Mouse (Mus musculus): ENCODE results near the gene Ap3m1. TPM values are rescaled to one million over a fixed set of nuclear protein-coding genes. Genes with fewer than 3 reads are reported as not detected.
A peak's percentile ranks its signal among the peaks of the same experiment; 100 is the strongest.

Ap3m1 gene
- total and polyA plus RNA-seq, 3 experiments = 32.6 to 73.4 (median 61.7) TPM

DNA sequence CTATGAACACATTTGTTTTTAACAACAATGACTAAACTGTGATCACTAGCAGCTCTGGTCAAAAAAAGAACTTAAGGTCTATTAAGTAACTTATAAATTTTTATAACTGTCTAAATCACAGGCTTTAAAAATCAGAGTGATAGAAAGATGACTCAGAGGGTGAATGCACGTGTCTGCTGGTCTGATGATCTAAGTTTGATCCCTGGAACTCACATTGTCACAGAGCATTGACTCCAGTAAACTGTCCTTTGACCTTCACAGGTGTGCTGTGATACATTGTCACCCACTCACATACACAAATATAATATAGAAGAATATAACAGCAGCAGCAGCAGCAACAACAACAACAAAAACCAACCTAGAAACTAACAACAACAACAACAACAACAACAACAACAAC is 60.8 kb downstream of the Ap3m1 start:
- no peak for TF ChIP-seq CTCF (conservative IDR thresholded peaks at IDR 0.05 in 1 of 2, IDR thresholded peaks at IDR 0.05 in 1 of 2; ENCODE audit: low read depth in 2 of 2, low read length in 2 of 2)
- TF ChIP-seq E2F4 (IDR thresholded peaks at IDR 0.05; ENCODE audit: insufficient replicate concordance, low read depth, low read length) = no peak
- TF ChIP-seq ZNF384 (IDR thresholded peaks at IDR 0.05; ENCODE audit: low read depth, low read length) = no peak
- no peak for TF ChIP-seq IRF4 (IDR thresholded peaks at IDR 0.05; ENCODE audit: low read depth, low read length)
- TF ChIP-seq JUND (conservative IDR thresholded peaks at IDR 0.05; ENCODE audit: low read depth, low read length) = no peak
- no peak for TF ChIP-seq NELFE (IDR thresholded peaks at IDR 0.05; ENCODE audit: low read depth, low read length)
- TF ChIP-seq MEF2A (IDR thresholded peaks at IDR 0.05; ENCODE audit: borderline replicate concordance, low read depth, low read length) = no peak
- TF ChIP-seq HCFC1 (IDR thresholded peaks at IDR 0.05; ENCODE audit: low read depth, low read length) = no peak
- TF ChIP-seq ZMIZ1 (IDR thresholded peaks at IDR 0.05; ENCODE audit: low read depth, low read length) = no peak
- no peak for TF ChIP-seq ZC3H11A (IDR thresholded peaks at IDR 0.05; ENCODE audit: low read depth, low read length)
- no peak for TF ChIP-seq ZKSCAN1 (IDR thresholded peaks at IDR 0.05; ENCODE audit: borderline replicate concordance, low read depth, low read length)
- no peak for TF ChIP-seq JUN (IDR thresholded peaks at IDR 0.05; ENCODE audit: insufficient read depth, low read depth, low read length)
- TF ChIP-seq GABPA (IDR thresholded peaks at IDR 0.05; ENCODE audit: insufficient replicate concordance, low read depth, low read length) = no peak
- no peak for TF ChIP-seq SMC3 (IDR thresholded peaks at IDR 0.05; ENCODE audit: low read depth, low read length)
- no peak for TF ChIP-seq TBP (conservative IDR thresholded peaks at IDR 0.05; ENCODE audit: low read depth, low read length)
- TF ChIP-seq RAD21 (IDR thresholded peaks at IDR 0.05; ENCODE audit: low read depth, low read length) = no peak
- no peak for TF ChIP-seq CHD2 (IDR thresholded peaks at IDR 0.05; ENCODE audit: low read length)
- no peak for TF ChIP-seq MAX (IDR thresholded peaks at IDR 0.05; ENCODE audit: low read length)
- no peak for TF ChIP-seq POLR2AphosphoS2 (IDR thresholded peaks at IDR 0.05; ENCODE audit: low read depth, low read length)
- TF ChIP-seq ETS1 (conservative IDR thresholded peaks at IDR 0.05; ENCODE audit: low read depth, low read length) = no peak
- no peak overlapping the region for H3K4me3 ChIP-seq (replicated peaks in 1 of 3; ENCODE audit: low read depth in 2 of 3, low read length in 2 of 3, poor library complexity in 1 of 3)
- no peaks in the 10 kb centered on the region for H3K79me2 ChIP-seq (replicated peaks; ENCODE audit: control insufficient read depth, extremely low read depth, insufficient read depth, poor library complexity, severe bottlenecking)
- no peak for DNase-seq (ENCODE audit: extremely low read depth)
- H3K4me2 ChIP-seq (ENCODE audit: insufficient read depth, low read depth, poor library complexity, severe bottlenecking) = no peak overlapping the region
- in situ Hi-C loops (cut with MboI; ENCODE audit: low pct_ligation_motif_present, low pct_unique_long_range_greater_than_20kb, low sequenced_read_pairs) (loop anchor here (10.0 kb wide), 1 partner anchor 107 kb away; no protein-coding TSS in a partner anchor), dilution Hi-C loops (cut with MboI; ENCODE audit: extremely low pct_ligation_motif_present, extremely low pct_unique_long_range_greater_than_20kb, low sequenced_read_pairs) (no loop called here)
- H3K9me3 ChIP-seq (replicated peaks; ENCODE audit: low read length) = no peaks in the 10 kb centered on the region
- no peak overlapping the region for H3K9ac ChIP-seq (ENCODE audit: insufficient read depth, low read depth)
- no peaks in the 10 kb centered on the region for H3K27me3 ChIP-seq (replicated peaks)
- no peaks in the 10 kb centered on the region for H3K36me3 ChIP-seq (replicated peaks in 1 of 2; ENCODE audit: control insufficient read depth in 1 of 2, insufficient read depth in 1 of 2, low read length in 1 of 2)
- no peak overlapping the region for H3K27ac ChIP-seq (ENCODE audit: insufficient read depth, low read depth)
- 0 out of 4 replicates have a peak, but pooled peaks cover 0 to 3% of the 10 kb centered on the region in 2 experiments for H3K4me1 ChIP-seq (ENCODE audit: control insufficient read depth in 1 of 2, insufficient read depth in 2 of 2)

DNA sequence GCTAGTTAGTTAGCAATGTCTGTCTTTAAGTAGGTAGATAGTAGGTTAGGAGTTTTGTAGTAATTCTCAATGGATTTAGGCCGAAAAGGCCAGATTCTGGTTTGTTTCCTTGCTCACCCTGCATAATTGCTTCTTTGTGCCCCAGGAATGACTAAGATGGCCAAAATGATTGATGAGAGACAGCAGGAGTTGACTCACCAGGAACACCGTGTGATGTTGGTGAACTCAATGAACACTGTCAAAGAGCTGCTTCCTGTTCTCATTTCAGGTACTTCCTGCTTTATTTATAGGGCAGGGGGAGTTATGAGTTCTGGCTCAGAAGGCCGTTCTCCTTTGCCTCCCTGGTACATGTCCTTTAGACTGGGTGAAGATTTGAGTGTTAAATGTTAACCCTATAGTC is 66.8 kb downstream of the Ap3m1 start:
- Histone ChIP-seq H3K27me3 (replicated peaks) (no peaks in the 10 kb centered on the region), H3K79me2 (replicated peaks; ENCODE audit: control insufficient read depth, extremely low read depth, insufficient read depth, poor library complexity, severe bottlenecking) (no peaks in the 10 kb centered on the region), H3K36me3 (replicated peaks in 1 of 2; ENCODE audit: control insufficient read depth in 1 of 2, insufficient read depth in 1 of 2, low read length in 1 of 2) (peaks cover 0 to 2% of the 10 kb centered on the region in 2 experiments), H3K4me1 (ENCODE audit: control insufficient read depth in 1 of 2, insufficient read depth in 2 of 2) (peaks cover 4 to 10% of the 10 kb centered on the region in 2 experiments; a peak in 3 of 4 replicates), H3K9ac (ENCODE audit: insufficient read depth, low read depth) (no peak overlapping the region), H3K4me2 (ENCODE audit: insufficient read depth, low read depth, poor library complexity, severe bottlenecking) (no peak overlapping the region), H3K4me3 (replicated peaks in 1 of 3; ENCODE audit: low read depth in 2 of 3, low read length in 2 of 3, poor library complexity in 1 of 3) (no peak overlapping the region), H3K9me3 (replicated peaks; ENCODE audit: low read length) (no peaks in the 10 kb centered on the region), H3K27ac (ENCODE audit: insufficient read depth, low read depth) (no peak overlapping the region)
- in situ Hi-C loops (cut with MboI; ENCODE audit: low pct_ligation_motif_present, low pct_unique_long_range_greater_than_20kb, low sequenced_read_pairs) = no loop called here
- DNase-seq (ENCODE audit: extremely low read depth) = peak; percentile 31
- TF ChIP-seq MAZ (IDR thresholded peaks at IDR 0.05; ENCODE audit: low read depth, low read length) = no peak
- TF ChIP-seq MAFK (IDR thresholded peaks at IDR 0.05; ENCODE audit: insufficient replicate concordance, low read length) = no peak
- no peak for TF ChIP-seq CTCF (conservative IDR thresholded peaks at IDR 0.05 in 1 of 2, IDR thresholded peaks at IDR 0.05 in 1 of 2; ENCODE audit: low read depth in 2 of 2, low read length in 2 of 2)
- no peak for TF ChIP-seq MAX (IDR thresholded peaks at IDR 0.05; ENCODE audit: low read length)
- no peak for TF ChIP-seq MXI1 (IDR thresholded peaks at IDR 0.05; ENCODE audit: low read depth, low read length)
- TF ChIP-seq JUN (IDR thresholded peaks at IDR 0.05; ENCODE audit: insufficient read depth, low read depth, low read length) = no peak
- TF ChIP-seq EP300 (IDR thresholded peaks at IDR 0.05; ENCODE audit: low read length) = no peak
- no peak for TF ChIP-seq BHLHE40 (IDR thresholded peaks at IDR 0.05; ENCODE audit: low read depth, low read length)
- no peak for TF ChIP-seq RCOR1 (conservative IDR thresholded peaks at IDR 0.05; ENCODE audit: low read depth, low read length)
- TF ChIP-seq SMC3 (IDR thresholded peaks at IDR 0.05; ENCODE audit: low read depth, low read length) = no peak
- no peak for TF ChIP-seq HCFC1 (IDR thresholded peaks at IDR 0.05; ENCODE audit: low read depth, low read length)
- TF ChIP-seq ZMIZ1 (IDR thresholded peaks at IDR 0.05; ENCODE audit: low read depth, low read length) = no peak
- TF ChIP-seq POLR2AphosphoS2 (IDR thresholded peaks at IDR 0.05; ENCODE audit: low read depth, low read length) = no peak
- no peak for TF ChIP-seq RAD21 (IDR thresholded peaks at IDR 0.05; ENCODE audit: low read depth, low read length)
- TF ChIP-seq NRF1 (IDR thresholded peaks at IDR 0.05; ENCODE audit: low read depth, low read length) = no peak
- no peak for TF ChIP-seq SIN3A (IDR thresholded peaks at IDR 0.05; ENCODE audit: low read length)
- no peak for TF ChIP-seq USF1 (IDR thresholded peaks at IDR 0.05; ENCODE audit: low read depth, low read length)
- no peak for TF ChIP-seq POLR2A (IDR thresholded peaks at IDR 0.05; ENCODE audit: low read depth, low read length)
- TF ChIP-seq IRF4 (IDR thresholded peaks at IDR 0.05; ENCODE audit: low read depth, low read length) = no peak
- TF ChIP-seq MEF2A (IDR thresholded peaks at IDR 0.05; ENCODE audit: borderline replicate concordance, low read depth, low read length) = no peak
- dilution Hi-C loops (cut with MboI; ENCODE audit: extremely low pct_ligation_motif_present, extremely low pct_unique_long_range_greater_than_20kb, low sequenced_read_pairs) = no loop called here
